Mouse (Mus musculus) lung, postnatal 14 days (tissue): Measurements from ENCODE around the gene Stmn1.
"Not testable (repeated sequence)": the region's sequence is repeated elsewhere in the genome, so short reads cannot be mapped to it uniquely, and the experiment has no call there.

Experiments used
- DNase-seq: peaks from one replicate; pipeline ENCODE4 v3.0.0; 2021

Gene Stmn1

DNA sequence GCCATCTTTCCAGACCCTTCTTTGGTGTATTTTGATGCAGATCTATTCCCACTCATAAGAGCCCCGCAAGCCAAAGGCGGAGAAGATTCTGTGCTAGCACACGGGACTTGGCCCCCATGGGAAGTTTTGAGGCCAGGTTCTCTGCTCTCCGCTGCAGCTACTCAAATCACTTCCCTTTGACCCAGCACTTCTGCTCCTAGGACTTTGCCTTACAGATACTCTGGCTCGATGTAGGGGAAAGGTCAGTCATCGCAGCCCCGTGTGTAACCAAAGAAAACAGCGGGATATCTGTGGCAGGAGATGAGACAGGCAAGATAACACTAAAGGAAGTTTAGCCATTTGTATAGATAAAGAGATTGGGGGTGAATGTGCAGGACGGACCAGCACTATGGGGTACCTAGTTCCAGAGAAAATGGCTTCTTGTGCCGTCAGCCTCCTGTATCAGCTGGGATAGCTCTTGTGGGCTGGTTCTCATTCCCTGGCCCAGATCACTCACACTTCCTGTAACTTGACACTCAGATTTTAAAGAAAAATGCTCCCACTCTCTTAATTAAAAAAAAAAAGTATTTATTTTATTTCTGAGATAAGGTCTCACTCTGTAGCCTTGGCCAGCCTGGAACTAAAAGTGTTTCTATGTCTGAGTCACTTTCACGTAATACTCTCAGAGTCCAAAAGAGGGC lies 22.0 kb downstream of the Stmn1 start:
- DNase-seq: no peak

DNA sequence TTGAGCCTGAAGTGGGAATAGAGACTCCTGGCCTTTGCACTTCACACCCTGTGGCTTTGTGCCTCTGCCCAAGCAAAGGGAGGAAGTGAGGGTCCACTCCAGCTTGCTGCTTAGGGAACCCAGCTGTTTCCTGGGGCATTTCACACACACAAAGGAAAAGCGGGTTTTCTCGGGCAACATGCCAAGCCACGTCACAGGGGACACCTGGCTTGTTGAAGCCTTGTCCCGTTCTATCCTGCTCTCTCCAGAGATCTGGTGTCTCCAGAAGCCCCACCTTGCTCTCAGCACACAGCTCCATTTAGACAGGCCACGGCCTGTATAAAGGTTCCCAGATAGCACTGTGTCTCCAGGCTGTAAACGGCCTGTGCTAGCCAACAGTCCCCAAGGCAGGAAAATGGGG lies 23.6 kb downstream of the Stmn1 start:
- DNase-seq: peak; percentile 36

DNA sequence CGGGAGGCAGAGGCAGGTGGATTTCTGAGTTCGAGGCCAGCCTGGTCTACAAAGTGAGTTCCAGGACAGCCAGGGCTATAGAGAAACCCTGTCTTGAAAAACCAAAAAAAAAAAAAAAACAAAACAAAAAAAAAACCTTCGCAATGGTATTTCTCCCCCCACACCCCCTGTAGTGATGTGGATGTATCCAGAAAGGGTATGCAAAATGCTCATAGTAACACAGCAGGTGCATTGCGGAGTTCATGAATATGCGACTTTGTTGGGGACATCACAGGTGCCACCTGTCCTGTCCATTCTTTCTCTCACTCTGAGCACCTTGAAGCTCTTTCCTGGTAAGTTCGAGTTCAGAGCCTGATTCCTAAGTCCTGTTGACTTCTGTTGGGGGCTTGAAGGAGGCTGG lies 26.0 kb downstream of the Stmn1 start:
- DNase-seq: not testable (repeated sequence)

DNA sequence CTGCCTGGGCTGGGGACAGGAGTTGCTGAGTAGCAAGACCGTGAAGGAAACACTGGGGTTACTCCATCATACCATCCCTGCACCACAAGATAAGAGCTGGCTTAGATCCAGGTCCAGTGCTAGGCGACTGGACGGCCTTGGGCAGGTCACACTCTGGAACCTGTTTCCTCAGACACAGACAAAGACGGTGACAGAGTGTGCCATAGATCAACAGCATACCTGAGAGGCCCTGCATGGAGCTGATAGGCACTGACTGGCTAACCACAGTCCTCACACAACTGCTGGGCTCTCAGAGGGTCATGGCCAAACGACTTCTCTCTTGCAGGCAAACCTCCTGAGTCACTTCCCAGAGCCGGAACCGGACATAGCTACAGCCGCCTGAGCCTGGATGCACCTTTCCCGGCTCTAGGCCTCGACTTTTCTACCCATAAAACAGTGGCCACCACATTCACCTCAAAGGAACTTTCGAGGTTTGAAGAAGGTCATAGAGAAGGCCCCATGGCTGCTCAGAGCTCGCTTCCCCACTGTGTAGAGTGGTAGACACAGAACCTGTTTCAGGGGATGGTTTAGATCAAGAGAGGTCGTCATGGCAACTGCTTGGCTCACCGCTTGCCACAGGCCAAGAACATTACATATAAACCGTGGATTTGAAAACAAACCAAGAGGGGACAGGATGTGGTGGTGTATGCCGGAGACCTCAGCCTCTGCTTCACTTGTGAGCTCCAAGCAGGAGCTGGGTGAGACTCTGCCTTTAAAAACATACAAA lies 26.8 kb downstream of the Stmn1 start:
- DNase-seq: peak; percentile 66

DNA sequence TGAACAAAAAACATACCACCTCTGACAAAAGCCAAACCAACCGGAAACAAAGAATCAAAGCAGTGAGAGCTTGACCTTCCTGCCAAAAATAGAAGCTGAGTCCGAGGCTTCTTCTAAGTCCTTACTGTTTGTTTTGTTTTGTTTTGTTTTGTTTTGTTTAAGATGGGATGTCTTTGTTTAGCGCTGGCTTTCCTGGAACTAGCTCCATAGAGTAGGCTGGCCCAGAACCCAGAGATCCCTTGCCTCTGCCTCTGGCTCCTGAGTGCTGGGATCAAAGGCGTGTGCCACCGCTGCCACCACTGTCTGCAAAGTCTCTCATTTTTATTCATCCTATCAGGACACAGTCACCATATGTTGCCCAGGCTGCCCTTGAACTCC lies 27.4 kb downstream of the Stmn1 start:
- DNase-seq: peak; percentile 38

DNA sequence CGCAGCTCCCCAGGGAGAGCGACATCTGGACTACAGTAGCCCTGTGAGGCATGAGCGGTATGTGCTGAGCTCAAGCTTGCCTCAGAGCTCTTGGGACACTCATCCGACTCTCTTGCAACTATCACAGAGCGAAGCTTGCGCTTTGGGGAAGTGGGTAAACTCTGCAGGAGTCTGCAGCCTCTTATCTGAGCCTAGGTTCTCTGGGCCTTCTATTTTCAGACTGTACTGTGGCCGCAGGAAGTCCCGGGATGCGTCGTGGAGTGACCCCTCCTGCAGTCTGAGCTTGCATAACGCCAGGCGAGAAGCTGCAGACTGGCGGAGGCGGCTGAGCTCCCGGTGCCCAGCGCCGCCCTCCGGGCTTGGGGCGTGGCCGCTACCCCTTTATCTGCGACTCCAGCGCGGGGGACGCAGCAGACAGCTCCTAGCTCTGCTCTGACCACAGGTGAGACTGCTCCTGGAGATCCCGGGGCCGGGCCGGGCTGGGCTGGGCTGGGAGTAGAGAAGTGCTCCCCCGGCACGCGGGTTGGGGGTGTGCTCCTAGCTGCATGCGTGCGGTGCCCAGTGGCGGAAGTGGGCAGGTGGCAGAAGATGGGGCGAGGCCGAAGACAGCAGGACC lies 28.6 kb downstream of the Stmn1 start, which contains the start of gene Paqr7:
Gene Paqr7 (plus strand): TSS at position 103 of the 616 bp plus-strand sequence.
- peak; percentile 85 for DNase-seq

DNA sequence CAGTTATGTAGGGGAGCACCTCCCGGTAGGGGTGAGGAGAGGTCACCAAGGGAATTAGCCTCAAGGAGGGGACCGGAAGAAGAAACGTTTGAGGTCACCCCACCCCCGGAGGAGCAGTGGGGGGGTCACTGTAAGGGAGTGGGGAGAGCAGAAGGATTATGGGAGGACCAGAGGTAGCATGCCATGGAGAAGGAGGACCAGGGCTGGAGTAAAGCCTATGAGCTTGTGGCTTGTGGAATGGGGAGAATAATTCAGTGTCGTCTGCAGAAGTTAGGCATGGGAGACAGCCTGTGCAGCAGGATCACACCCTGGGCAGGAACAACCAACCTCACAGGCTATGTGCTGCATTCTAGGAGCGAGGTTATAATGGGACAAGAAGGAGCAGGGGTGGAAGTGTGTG lies 29.1 kb downstream of the Stmn1 start:
- no peak for DNase-seq

DNA sequence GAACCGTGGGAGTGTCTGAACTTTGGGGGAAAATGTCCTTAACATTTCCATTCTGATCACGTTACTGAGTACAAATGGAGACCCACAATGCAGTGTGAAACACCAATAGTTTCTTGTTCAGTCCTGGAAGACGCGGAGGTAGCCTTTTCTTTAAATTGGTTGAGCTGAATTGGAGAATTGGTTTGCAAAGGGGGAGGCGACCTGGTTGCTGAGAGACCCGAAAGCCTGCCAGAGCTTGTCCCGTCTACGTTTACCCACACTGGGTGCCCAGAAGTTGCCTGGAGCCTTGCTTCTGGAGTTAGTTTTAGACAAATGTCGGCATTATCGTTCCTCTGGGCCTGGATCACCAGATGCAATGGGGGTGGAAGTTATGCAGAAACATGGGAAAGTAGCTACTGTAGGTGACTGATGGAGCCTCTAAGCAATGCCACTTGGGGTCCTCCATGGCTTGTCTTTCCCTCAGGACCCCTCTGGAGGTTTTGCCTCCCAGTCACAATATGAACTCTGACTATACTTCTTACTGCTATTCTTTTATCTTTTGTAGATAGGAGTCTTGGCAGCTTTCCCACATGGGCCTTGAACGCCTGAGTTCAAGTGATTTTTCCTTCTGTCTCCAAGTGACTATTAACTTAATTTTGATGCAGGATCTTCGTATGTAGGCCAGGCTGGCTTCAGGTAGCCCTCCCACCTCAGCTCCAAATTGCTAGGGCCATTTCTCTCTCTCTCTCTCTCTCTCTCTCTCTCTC lies 30.0 kb downstream of the Stmn1 start:
- no peak for DNase-seq

DNA sequence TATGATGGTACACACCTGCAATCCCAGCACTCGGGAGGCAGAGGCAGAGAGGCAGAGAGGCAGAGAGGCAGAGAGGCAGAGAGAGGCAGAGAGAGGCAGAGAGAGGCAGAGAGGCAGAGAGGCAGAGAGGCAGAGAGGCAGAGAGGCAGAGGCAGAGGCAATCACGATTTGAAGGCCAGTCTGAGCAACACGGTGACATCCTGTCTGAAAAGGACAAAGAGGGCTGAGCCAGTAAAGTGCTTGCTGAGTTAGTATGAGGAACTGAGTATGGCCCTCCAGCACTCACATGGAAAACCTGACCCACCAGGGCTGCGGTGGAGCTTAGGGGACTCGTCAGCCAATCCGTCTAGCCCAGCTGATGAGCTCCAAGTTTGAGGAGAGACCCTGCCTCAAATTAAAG lies 30.9 kb downstream of the Stmn1 start:
- DNase-seq: not testable (repeated sequence)

DNA sequence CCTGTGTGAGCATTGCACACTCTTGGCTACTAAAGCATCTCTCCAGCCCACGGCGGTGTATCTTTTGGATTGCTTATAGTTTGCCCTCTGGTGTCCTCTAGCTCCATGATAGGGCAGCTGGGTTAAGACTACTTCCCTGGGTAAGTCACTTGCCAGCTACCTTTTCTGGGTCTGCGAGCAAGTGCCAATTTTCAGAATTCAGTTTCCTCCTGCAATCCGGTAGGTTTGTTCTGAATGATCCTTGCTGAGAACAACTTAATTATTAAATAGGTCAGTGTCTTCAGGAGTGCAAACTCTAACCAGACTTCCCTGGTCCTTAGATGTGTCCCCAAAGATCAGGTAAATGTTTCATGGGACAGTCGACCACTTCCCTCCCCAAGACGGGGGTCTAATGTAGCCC lies 33.0 kb downstream of the Stmn1 start:
- no peak for DNase-seq

DNA sequence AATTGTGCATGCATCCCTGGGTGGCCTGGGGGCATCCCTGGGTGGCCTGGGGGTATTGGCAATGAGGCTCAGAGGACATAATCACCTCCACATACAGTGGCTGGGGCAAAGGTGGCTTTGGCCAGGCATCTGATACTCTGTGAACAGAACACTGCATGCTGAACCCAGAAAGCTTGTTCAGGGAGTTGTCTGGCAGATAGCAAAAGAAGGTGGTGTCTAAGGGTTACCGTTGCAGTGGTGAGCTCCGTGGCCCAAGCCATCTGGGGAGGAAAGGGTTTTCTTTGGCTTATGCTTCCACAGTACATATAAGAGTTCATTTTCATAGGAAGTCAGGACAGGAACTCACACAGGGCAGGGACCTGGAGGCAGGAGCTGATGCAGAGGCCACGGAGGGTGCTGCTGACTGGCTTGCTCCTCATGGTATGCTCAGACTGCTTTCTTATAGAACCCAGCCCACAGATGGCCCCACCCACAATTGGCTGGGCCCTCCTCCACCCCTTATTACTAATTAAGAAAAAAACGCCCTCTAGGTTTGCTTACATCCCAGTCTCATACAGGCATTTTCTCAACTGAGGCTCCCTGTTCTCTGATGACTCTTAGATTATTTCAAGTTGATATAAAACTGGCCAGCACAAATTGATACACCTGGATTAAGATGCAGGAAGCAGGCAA lies 35.7 kb downstream of the Stmn1 start:
- DNase-seq: no peak

DNA sequence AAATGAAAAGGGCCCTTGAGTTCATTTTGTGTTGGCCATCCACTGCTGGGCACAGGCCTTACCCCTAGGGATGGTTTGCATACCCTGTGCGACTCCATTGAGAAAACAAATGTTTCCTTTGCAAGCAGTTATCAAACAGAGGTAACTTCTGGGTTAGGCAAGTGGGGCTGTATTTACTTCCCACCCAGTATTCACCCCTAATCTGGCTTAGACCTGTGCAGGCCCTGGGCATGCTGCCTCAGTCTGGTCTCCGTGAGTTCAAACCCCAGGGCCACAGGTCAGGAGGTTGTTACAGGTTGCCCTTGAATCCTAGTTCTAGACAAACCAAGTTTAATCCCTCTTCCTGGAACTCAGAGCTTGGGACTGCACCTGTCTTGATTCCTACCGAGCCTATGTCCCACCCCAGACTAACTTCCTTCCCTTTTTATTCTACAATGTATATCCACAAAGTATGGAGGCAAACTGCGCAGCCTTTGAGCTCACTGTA lies 37.2 kb downstream of the Stmn1 start:
- no peak for DNase-seq

DNA sequence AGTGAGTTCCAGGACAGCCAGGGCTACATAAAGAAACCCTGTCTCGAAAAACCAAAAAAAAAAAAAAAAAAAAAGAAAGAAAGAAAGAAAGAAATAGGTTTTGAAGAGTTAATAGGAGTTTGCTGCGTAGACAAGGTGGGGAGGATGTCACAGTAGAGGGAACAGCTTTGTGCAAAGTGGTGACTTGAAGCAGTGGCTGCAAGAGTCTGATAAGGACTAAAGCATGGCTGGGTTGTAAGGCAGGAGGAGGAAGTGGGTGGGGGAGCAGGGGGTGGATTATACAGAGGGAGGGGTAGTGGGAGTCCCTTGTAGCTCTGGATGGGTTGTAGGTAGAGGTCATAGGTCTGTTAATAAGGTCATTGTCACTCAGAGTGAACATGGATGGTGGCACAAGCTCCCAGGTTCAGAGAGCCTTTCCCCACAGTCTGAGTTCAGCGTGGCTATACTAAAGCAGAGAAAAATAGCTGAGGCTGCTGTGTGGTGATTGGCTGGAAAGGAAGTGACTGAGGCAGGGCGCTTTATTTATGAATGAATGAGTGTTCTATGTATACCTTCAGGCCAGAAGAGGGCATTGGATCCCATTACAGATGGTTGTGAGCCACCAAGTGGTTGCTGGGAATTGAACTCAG lies 38.0 kb downstream of the Stmn1 start:
- DNase-seq: no peak

DNA sequence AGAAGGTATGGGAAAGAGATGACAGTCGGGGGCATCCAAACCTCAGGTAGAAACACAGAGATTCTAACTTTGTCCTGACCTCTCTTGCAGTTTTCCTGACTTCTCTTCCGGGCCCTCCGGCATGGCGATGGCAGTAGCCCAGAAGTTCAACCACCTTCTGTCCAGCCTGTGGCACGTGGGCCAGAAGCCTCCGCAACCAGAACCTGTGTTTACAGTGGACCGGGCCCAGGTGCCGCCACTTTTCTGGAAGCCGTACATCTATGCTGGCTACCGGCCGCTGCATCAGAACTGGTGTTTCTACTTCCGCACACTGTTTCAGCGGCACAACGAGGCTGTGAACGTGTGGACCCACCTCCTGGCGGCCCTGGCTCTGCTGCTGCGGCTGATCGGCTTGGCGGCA lies 38.6 kb downstream of the Stmn1 start:
- DNase-seq: no peak

DNA sequence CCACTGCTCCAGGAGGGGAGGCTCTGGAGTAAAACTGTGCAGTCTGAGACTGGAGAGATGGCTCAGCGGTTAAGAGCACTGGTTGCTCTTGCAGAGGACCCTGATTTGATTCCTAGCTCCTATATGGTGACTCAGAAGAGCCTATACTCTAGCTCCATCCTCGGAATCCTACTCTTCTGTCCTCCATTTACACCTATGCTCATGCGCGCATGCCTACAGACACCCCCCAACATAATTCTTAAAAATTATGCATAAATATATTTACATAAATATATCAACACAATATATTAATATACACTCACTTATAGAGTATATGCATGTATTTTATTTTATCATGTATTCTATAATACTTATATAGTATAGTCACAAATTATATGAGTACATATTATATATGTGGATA lies 42.3 kb downstream of the Stmn1 start:
- DNase-seq: no peak

DNA sequence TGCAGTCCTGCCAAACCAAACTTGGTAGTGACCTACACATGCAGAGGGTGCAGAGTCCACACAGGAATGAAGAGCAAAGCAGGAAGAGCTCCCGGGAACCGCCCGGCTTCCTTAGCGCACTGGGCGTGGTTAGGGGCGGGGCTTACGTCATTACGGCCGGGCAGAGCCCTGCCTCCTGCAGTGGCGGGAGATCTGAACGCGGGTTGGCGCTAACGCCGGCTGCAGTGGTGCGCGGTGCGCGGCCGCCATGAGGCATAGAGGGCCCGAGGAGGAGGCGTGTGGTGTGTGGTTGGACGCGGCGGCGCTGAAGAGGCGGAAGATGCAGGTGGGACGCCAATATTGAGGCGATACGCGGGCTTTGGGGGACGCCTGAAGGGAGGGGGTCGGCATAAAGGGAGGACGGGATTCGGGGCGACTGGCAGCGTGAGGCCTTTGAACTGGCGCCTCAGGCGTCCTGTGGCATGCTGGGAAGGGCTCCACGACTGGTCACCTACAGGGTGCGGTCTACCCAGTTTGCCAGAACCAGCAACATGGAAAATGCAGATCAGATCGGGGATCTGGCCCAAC lies 42.8 kb downstream of the Stmn1 start, which contains the start of gene Aunip:
Gene Aunip (plus strand): TSS at position 155 of the 567 bp plus-strand sequence.
- DNase-seq: peak; percentile 94

DNA sequence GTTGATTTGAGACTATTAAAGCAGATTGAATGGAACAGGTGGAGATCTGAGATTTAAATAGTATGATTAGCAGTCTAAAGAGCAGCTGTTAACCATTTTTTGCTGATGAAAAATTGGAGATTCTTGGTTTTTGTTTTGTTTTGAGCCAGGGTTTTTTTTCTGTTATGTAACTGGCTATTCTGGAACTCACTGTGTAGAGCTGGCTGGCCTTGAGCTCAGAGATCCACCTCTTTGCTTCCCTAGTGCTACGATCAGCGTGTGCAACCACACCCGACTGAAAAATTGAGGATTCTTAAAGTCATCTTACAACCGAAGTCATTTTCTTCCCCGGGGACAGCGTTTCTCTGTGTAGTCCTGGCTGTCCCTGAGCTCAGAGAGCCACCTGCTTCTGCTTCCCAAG lies 43.6 kb downstream of the Stmn1 start:
- DNase-seq: no peak

DNA sequence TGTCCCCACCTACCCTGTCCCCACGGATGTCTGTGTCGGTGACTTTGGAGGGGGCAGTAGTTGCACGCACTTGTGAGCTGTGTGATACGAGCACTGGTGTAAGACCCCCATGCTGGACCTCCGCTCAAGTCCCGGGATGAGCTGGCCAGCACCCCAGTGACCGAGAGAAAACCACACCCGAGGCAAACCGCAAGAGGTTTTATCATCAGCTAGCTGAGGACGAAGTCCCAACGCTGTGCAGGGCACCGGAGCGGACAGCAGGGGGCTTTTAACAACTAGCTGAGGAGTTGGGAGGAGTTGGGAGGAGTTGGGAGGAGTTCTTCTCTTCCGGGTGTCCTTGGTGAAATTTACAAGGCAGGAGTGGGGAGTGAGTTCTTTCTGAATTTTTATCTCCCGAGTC lies 44.7 kb downstream of the Stmn1 start:
- DNase-seq: peak; percentile 83

DNA sequence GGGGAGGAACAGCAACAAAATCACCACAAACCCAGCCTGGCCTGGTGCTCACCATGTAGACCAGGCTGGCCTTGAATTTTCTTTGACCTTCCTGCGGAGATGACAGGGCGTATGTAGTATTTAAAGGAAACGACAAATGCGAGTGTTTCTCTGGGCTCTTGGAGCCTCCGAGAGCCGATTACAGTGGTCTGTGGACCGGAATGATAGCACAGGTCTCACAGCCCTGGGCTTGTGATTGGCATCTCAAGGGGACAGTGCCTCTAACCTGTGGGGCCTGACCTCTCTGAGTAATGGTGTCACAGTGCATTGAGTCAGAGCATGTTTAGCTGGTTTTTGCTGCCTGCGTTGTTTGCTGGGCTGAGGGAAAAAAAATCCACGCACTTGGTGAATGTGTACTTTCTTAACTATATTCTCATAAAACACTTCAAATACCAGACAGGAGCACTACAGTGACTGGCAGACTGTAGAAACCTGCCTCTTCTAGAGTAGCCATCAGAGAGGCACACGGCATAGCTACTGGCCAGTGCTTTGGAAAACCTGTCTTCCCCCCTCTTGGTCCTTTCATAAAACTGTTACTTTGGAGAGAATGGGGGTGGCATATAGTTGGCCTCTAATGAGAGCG lies 46.3 kb downstream of the Stmn1 start:
- no peak for DNase-seq

DNA sequence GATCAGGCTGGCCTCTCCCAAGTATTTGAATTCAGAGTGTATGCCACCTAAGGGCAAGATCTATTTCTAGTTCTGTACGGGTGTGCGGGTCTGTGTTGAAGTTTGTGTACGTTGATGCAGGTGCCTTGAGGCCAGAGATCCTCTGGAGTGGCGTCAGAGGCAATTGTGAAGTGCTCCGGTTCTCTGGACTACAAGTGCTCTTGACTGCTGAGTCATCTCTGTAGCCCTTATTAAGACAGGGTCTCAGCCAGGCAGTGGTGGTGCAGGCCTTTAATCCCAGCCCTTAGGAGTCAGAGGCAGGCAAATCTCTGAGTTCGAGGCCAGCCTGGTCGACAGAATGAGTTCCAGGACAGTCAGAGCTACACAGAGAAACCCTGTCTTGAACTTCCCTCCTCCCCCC lies 47.5 kb downstream of the Stmn1 start:
- peak; percentile 38 for DNase-seq

DNA sequence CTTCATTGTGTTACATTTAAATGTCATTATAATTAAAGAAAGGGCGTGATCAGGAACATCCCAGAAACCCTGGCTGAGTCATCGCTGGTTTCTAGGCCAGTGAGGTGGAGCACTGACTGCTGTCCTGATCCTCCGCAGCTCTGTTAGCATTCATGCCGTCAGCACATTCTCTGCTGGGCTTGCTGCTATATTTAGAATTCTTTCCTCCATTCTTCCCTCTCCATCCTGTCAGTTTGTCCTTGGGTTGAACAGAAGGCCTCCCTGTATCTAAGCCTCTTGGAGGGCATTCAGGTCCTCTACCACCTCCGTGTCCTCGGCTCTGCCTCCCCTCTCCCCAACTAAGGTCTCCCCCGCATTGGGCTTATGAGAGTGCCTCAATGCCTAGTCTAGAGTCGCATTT lies 48.9 kb downstream of the Stmn1 start:
- no peak for DNase-seq
